Mouse (Mus musculus): Measurements from ENCODE around the gene Teddm2. TPM values are rescaled to one million over a fixed set of nuclear protein-coding genes. Genes with fewer than 3 reads are reported as not detected.
A peak's percentile ranks its signal among the peaks of the same experiment; 100 is the strongest.

Teddm2 gene
- 1 to 10 TPM in 9 of 26 experiments, under 1 TPM in 14, not detected in 3; 0.16 to 2.8 (median 0.66) TPM for total RNA-seq (2018; cell fraction: chromatin; rRNA removed)
- total RNA-seq (2018; cell fraction: cytosol; rRNA removed) = under 1 TPM in 15 of 26 experiments, not detected in 11; 0.05 to 0.34 (median 0.10) TPM
- 1 to 10 TPM in 5 of 26 experiments, under 1 TPM in 14, not detected in 7; 0.12 to 3.5 (median 0.51) TPM for total RNA-seq (2018; cell fraction: nucleus; rRNA removed)
- 0.06 to 0.15 TPM (median 0.07 TPM) in 3 replicates for polyA plus RNA-seq (2018)

GRCm38 (mm10) chr1:153899731-153900380 is at the start of gene Teddm2, which contains the start of gene Glul:
Gene Teddm2, minus strand, starts transcription at chr1:153900228.
Gene Glul, plus strand, starts transcription at chr1:153899944.
- Histone ChIP-seq H3K4me3 (ENCODE audit: inconsistent target) (peak within 1 kb of the TSS; percentile 81), H3K27ac (peak within 1 kb of the TSS; percentile 62), H3K79me2 (ENCODE audit: inconsistent target) (peaks cover 31% of the 10 kb centered on the region), H3K36me3 (ENCODE audit: inconsistent target) (peaks cover 23% of the 10 kb centered on the region)
- under 1% methylated on average over 42 of the region's 51 CpGs for WGBS (ENCODE audit: missing documents)

- no peak overlapping the region for H3K27ac ChIP-seq
- 91% methylated on average over 6 of the region's 6 CpGs for WGBS (ENCODE audit: missing documents)
- no peaks in the 10 kb centered on the region for H3K79me2 ChIP-seq (ENCODE audit: inconsistent target)
- no peak overlapping the region for H3K4me3 ChIP-seq (ENCODE audit: inconsistent target)
- no peaks in the 10 kb centered on the region for H3K36me3 ChIP-seq (ENCODE audit: inconsistent target)
Observed at GRCm38 (mm10) chr1:153947837-153948236, 47.8 kb upstream of the Teddm2 start.

GRCm38 (mm10) chr1:153946971-153947370 is 46.9 kb upstream of the Teddm2 start:
- WGBS (ENCODE audit: missing documents) = 81% methylated on average over 7 of the region's 7 CpGs
- no peak overlapping the region for H3K27ac ChIP-seq
- no peaks in the 10 kb centered on the region for H3K36me3 ChIP-seq (ENCODE audit: inconsistent target)
- H3K79me2 ChIP-seq (ENCODE audit: inconsistent target) = no peaks in the 10 kb centered on the region
- no peak overlapping the region for H3K4me3 ChIP-seq (ENCODE audit: inconsistent target)

- WGBS (ENCODE audit: missing documents) = 72% methylated on average over 5 of the region's 5 CpGs
- Histone ChIP-seq H3K27ac (no peak overlapping the region), H3K36me3 (ENCODE audit: inconsistent target) (no peaks in the 10 kb centered on the region), H3K79me2 (ENCODE audit: inconsistent target) (no peaks in the 10 kb centered on the region), H3K4me3 (ENCODE audit: inconsistent target) (no peak overlapping the region)
Observed at GRCm38 (mm10) chr1:153945181-153945580, 45.2 kb upstream of the Teddm2 start.

- Histone ChIP-seq H3K36me3 (ENCODE audit: inconsistent target) (no peaks in the 10 kb centered on the region), H3K79me2 (ENCODE audit: inconsistent target) (no peaks in the 10 kb centered on the region), H3K27ac (no peak overlapping the region), H3K4me3 (ENCODE audit: inconsistent target) (no peak overlapping the region)
- 96% methylated on average over 2 of the region's 2 CpGs for WGBS (ENCODE audit: missing documents)
Observed at GRCm38 (mm10) chr1:153940986-153941385, 41.0 kb upstream of the Teddm2 start.

- WGBS (ENCODE audit: missing documents) = 100% methylated on average over 1 of the region's 2 CpGs
- Histone ChIP-seq H3K79me2 (ENCODE audit: inconsistent target) (no peaks in the 10 kb centered on the region), H3K27ac (no peak overlapping the region), H3K36me3 (ENCODE audit: inconsistent target) (no peaks in the 10 kb centered on the region), H3K4me3 (ENCODE audit: inconsistent target) (no peak overlapping the region)
Observed at GRCm38 (mm10) chr1:153937025-153937424, 37.0 kb upstream of the Teddm2 start.

- no peak overlapping the region for H3K27ac ChIP-seq
- H3K4me3 ChIP-seq (ENCODE audit: inconsistent target) = no peak overlapping the region
- 70% methylated on average over 11 of the region's 12 CpGs for WGBS (ENCODE audit: missing documents)
- no peaks in the 10 kb centered on the region for H3K36me3 ChIP-seq (ENCODE audit: inconsistent target)
- no peaks in the 10 kb centered on the region for H3K79me2 ChIP-seq (ENCODE audit: inconsistent target)
Observed at GRCm38 (mm10) chr1:153935844-153936380, 35.9 kb upstream of the Teddm2 start.

- no peak overlapping the region for H3K27ac ChIP-seq
- no peak overlapping the region for H3K4me3 ChIP-seq (ENCODE audit: inconsistent target)
- no peaks in the 10 kb centered on the region for H3K79me2 ChIP-seq (ENCODE audit: inconsistent target)
- 80% methylated on average over 1 of the region's 1 CpGs for WGBS (ENCODE audit: missing documents)
- H3K36me3 ChIP-seq (ENCODE audit: inconsistent target) = no peaks in the 10 kb centered on the region
Observed at GRCm38 (mm10) chr1:153933772-153934171, 33.7 kb upstream of the Teddm2 start.

GRCm38 (mm10) chr1:153930431-153930830 is 30.4 kb upstream of the Teddm2 start:
- no peaks in the 10 kb centered on the region for H3K36me3 ChIP-seq (ENCODE audit: inconsistent target)
- H3K27ac ChIP-seq = no peak overlapping the region
- H3K79me2 ChIP-seq (ENCODE audit: inconsistent target) = no peaks in the 10 kb centered on the region
- WGBS (ENCODE audit: missing documents) = 92% methylated on average over 2 of the region's 2 CpGs
- no peak overlapping the region for H3K4me3 ChIP-seq (ENCODE audit: inconsistent target)

- Histone ChIP-seq H3K4me3 (ENCODE audit: inconsistent target) (no peak overlapping the region), H3K36me3 (ENCODE audit: inconsistent target) (no peaks in the 10 kb centered on the region), H3K27ac (no peak overlapping the region), H3K79me2 (ENCODE audit: inconsistent target) (no peaks in the 10 kb centered on the region)
- WGBS (ENCODE audit: missing documents) = 55% methylated on average over 4 of the region's 6 CpGs
Observed at GRCm38 (mm10) chr1:153924395-153925385, 24.7 kb upstream of the Teddm2 start.

GRCm38 (mm10) chr1:153922571-153923021 is 22.6 kb upstream of the Teddm2 start:
- no peak overlapping the region for H3K4me3 ChIP-seq (ENCODE audit: inconsistent target)
- no peaks in the 10 kb centered on the region for H3K79me2 ChIP-seq (ENCODE audit: inconsistent target)
- no peak overlapping the region for H3K27ac ChIP-seq
- no peaks in the 10 kb centered on the region for H3K36me3 ChIP-seq (ENCODE audit: inconsistent target)
- 69% methylated on average over 5 of the region's 5 CpGs for WGBS (ENCODE audit: missing documents)

GRCm38 (mm10) chr1:153921642-153922041 is 21.6 kb upstream of the Teddm2 start:
- Histone ChIP-seq H3K27ac (no peak overlapping the region), H3K79me2 (ENCODE audit: inconsistent target) (no peaks in the 10 kb centered on the region), H3K36me3 (ENCODE audit: inconsistent target) (no peaks in the 10 kb centered on the region), H3K4me3 (ENCODE audit: inconsistent target) (no peak overlapping the region)
- WGBS (ENCODE audit: missing documents) = 82% methylated on average over 3 of the region's 3 CpGs

- H3K4me3 ChIP-seq (ENCODE audit: inconsistent target) = no peak overlapping the region
- WGBS (ENCODE audit: missing documents) = 88% methylated on average over 2 of the region's 3 CpGs
- no peak overlapping the region for H3K27ac ChIP-seq
- H3K79me2 ChIP-seq (ENCODE audit: inconsistent target) = no peaks in the 10 kb centered on the region
- H3K36me3 ChIP-seq (ENCODE audit: inconsistent target) = no peaks in the 10 kb centered on the region
Observed at GRCm38 (mm10) chr1:153918521-153919206, 18.6 kb upstream of the Teddm2 start.

- H3K27ac ChIP-seq = 0 out of 2 replicates have a peak overlapping the region, but pooled peaks have one; percentile 19
- 48% methylated on average over 3 of the region's 3 CpGs for WGBS (ENCODE audit: missing documents)
- no peaks in the 10 kb centered on the region for H3K79me2 ChIP-seq (ENCODE audit: inconsistent target)
Observed at GRCm38 (mm10) chr1:153913869-153914268, 13.8 kb upstream of the Teddm2 start.

More at GRCm38 (mm10) chr1:153913869-153914268, 13.8 kb upstream of the Teddm2 start:
- Histone ChIP-seq H3K36me3 (ENCODE audit: inconsistent target) (0 out of 2 replicates have a peak, but pooled peaks cover under 1% of the 10 kb centered on the region), H3K4me3 (ENCODE audit: inconsistent target) (no peak overlapping the region)

Measured in macrophage (primary cell).